Mouse (Mus musculus): ENCODE measurements around the gene Trpc4ap.

GRCm38 (mm10) chr2:155641540-155642472, 50.4 kb downstream of the Trpc4ap start:
- no peak for TF ChIP-seq POLR2A (IDR thresholded peaks at IDR 0.05; ENCODE audit: low read depth, low read length)
- no peak for TF ChIP-seq CTCF (IDR thresholded peaks at IDR 0.05; ENCODE audit: borderline replicate concordance, insufficient read depth, low read length)
